Mouse (Mus musculus) liver, postnatal 0 days (tissue): ENCODE results near the gene Adamts14. TPM values are rescaled to one million over a fixed set of nuclear protein-coding genes. Genes with fewer than 3 reads are reported as not detected.

ENCODE experiments used
- ATAC-seq: fragments of 200-750 bp; cut with Nextera tagmentation; 2 replicates; pipeline ENCODE4 v1.8.0; 2017; ENCODE audit warnings: mild to moderate bottlenecking, moderate library complexity
- DNase-seq: peaks from one replicate; pipeline ENCODE4 v3.0.0-alpha.2; 2016
- H3K27ac ChIP-seq: fragments of 300-500 bp; sonication (generic); 2 replicates; pipeline ENCODE4 v1.5.1; 2014; ENCODE audit warnings: antibody characterized with exemption, moderate library complexity, mild to moderate bottlenecking, low read depth
- H3K27me3 ChIP-seq: fragments of 300-500 bp; sonication (generic); 2 replicates; pipeline ENCODE4 v1.6.1; 2014; ENCODE audit warnings: low read length, control low read depth, mixed read lengths; ENCODE audit not compliant: insufficient read depth
- H3K36me3 ChIP-seq: fragments of 300-500 bp; sonication (generic); replicated peaks from 2 replicates; pipeline ENCODE4 v1.6.1; 2014; ENCODE audit warnings: mild to moderate bottlenecking, control low read depth, low read length, moderate library complexity, mixed read lengths; ENCODE audit not compliant: insufficient read depth
- H3K4me1 ChIP-seq: fragments of 300-500 bp; sonication (generic); 2 replicates; pipeline ENCODE4 v1.6.1; 2014; ENCODE audit warnings: antibody characterized with exemption, mild to moderate bottlenecking, control low read depth; ENCODE audit not compliant: insufficient read depth
- H3K4me2 ChIP-seq: fragments of 300-500 bp; sonication (generic); 2 replicates; pipeline ENCODE4 v1.6.1; 2014; ENCODE audit warnings: low read depth, mild to moderate bottlenecking, low read length, moderate library complexity, mixed read lengths
- H3K4me3 ChIP-seq: fragments of 300-500 bp; sonication (generic); 2 replicates; pipeline ENCODE4 v1.5.1; 2014; ENCODE audit warnings: low read depth, low read length
- H3K9ac ChIP-seq: fragments of 300-500 bp; sonication (generic); replicated peaks from 2 replicates; pipeline ENCODE4 v1.6.1; 2014; ENCODE audit warnings: mild to moderate bottlenecking, moderate library complexity
- H3K9me3 ChIP-seq: fragments of 300-500 bp; sonication (generic); 2 replicates; pipeline ENCODE4 v1.6.1; 2016; ENCODE audit warnings: mild to moderate bottlenecking, control low read depth, low read length, mixed read lengths
- CTCF ChIP-seq: sonication (generic); IDR thresholded peaks from 2 replicates; pipeline ENCODE4 v1.5.1; 2016; ENCODE audit warnings: antibody characterized with exemption, low read depth
- EP300 ChIP-seq: IDR thresholded peaks from 2 replicates; pipeline ENCODE4 v1.6.1; 2016; ENCODE audit warnings: antibody characterized with exemption, low read depth, mild to moderate bottlenecking
- WGBS: fragments of 180-500 bp; shearing (Covaris S2); extraction: QIAGEN DNeasy Blood & Tissue Kit; methylation state at CpG from one replicate; pipeline ENCODE4 v1.1.7; 2014; ENCODE audit not compliant: insufficient replicate concordance; 5-methylcytosine and 5-hydroxymethylcytosine counted together
- polyA plus RNA-seq: library from polyadenylated mRNA; unstranded; fragments of >200 nt; fragmentation: Nextera tagmentation; extraction: Ambion mirVana; gene quantifications from 2 replicates; pipeline ENCODE4 v1.2.1, GENCODE M21; 2015

Gene Adamts14
- polyA plus RNA-seq, 1 experiment from 2014 or later, result 0.39 TPM

- ATAC-seq, result no peak
- Histone ChIP-seq H3K9me3 (no peaks in the 10 kb centered on the region), H3K4me2 (no peak overlapping the region), H3K4me3 (no peak overlapping the region), H3K36me3 (no peaks in the 10 kb centered on the region), H3K27me3 (0 out of 2 replicates have a peak, but pooled peaks cover 5% of the 10 kb centered on the region), H3K27ac (no peak overlapping the region), H3K9ac (no peak overlapping the region), H3K4me1 (0 out of 2 replicates have a peak, but pooled peaks cover 2% of the 10 kb centered on the region)
- WGBS, result 9% methylated on average over 13 of the region's 13 CpGs
- TF ChIP-seq EP300 (no peak), CTCF (peak; percentile 78)
- peak; percentile 59 for DNase-seq
Measured at GRCm38 (mm10) chr10:61211743-61212142, 61.5 kb downstream of the Adamts14 start.

- WGBS, result 69% methylated on average over 4 of the region's 4 CpGs
- no peaks in the 10 kb centered on the region for H3K9me3 ChIP-seq
- ATAC-seq, result no peak
Measured at GRCm38 (mm10) chr10:61211105-61211504, 62.1 kb downstream of the Adamts14 start.

GRCm38 (mm10) chr10:61208114-61208684, 65.0 kb downstream of the Adamts14 start:
- Histone ChIP-seq H3K4me1 (0 out of 2 replicates have a peak, but pooled peaks cover 2% of the 10 kb centered on the region), H3K4me3 (no peak overlapping the region), H3K27me3 (0 out of 2 replicates have a peak, but pooled peaks cover 5% of the 10 kb centered on the region), H3K27ac (no peak overlapping the region), H3K9ac (no peak overlapping the region), H3K36me3 (no peaks in the 10 kb centered on the region), H3K4me2 (no peak overlapping the region), H3K9me3 (no peaks in the 10 kb centered on the region)
- no peak for DNase-seq
- TF ChIP-seq EP300 (no peak), CTCF (no peak)
- no peak for ATAC-seq
- 68% methylated on average over 9 of the region's 9 CpGs for WGBS

More at GRCm38 (mm10) chr10:61211105-61211504, 62.1 kb downstream of the Adamts14 start:
- 0 out of 2 replicates have a peak, but pooled peaks cover 5% of the 10 kb centered on the region for H3K27me3 ChIP-seq
- no peak overlapping the region for H3K4me3 ChIP-seq
- H3K27ac ChIP-seq, result no peak overlapping the region
- no peaks in the 10 kb centered on the region for H3K36me3 ChIP-seq
- 0 out of 2 replicates have a peak, but pooled peaks cover 2% of the 10 kb centered on the region for H3K4me1 ChIP-seq
- DNase-seq, result no peak
- H3K9ac ChIP-seq, result no peak overlapping the region
- TF ChIP-seq CTCF, result no peak
- no peak for TF ChIP-seq EP300
- H3K4me2 ChIP-seq, result no peak overlapping the region

- Histone ChIP-seq H3K9me3 (no peaks in the 10 kb centered on the region), H3K4me3 (no peak overlapping the region), H3K9ac (no peak overlapping the region), H3K27ac (no peak overlapping the region), H3K4me1 (peaks cover 3% of the 10 kb centered on the region), H3K4me2 (no peak overlapping the region), H3K27me3 (no peaks in the 10 kb centered on the region), H3K36me3 (no peaks in the 10 kb centered on the region)
- DNase-seq (no peak), ATAC-seq (no peak)
- TF ChIP-seq EP300, result no peak
- no peak for TF ChIP-seq CTCF
- 54% methylated on average over 3 of the region's 3 CpGs for WGBS
Measured at GRCm38 (mm10) chr10:61203930-61204329, 69.3 kb downstream of the Adamts14 start.

GRCm38 (mm10) chr10:61201596-61202318, 71.5 kb downstream of the Adamts14 start:
- no peak overlapping the region for H3K4me3 ChIP-seq
- H3K27ac ChIP-seq, result no peak overlapping the region
- no peak overlapping the region for H3K9ac ChIP-seq
- no peak for ATAC-seq
- H3K4me2 ChIP-seq, result no peak overlapping the region
- no peak for TF ChIP-seq CTCF
- TF ChIP-seq EP300, result no peak
- H3K9me3 ChIP-seq, result no peaks in the 10 kb centered on the region
- no peaks in the 10 kb centered on the region for H3K27me3 ChIP-seq
- no peaks in the 10 kb centered on the region for H3K36me3 ChIP-seq
- 51% methylated on average over 12 of the region's 12 CpGs for WGBS
- DNase-seq, result no peak
- H3K4me1 ChIP-seq, result peaks cover 3% of the 10 kb centered on the region

GRCm38 (mm10) chr10:61200998-61201397, 72.2 kb downstream of the Adamts14 start:
- Histone ChIP-seq H3K4me3 (no peak overlapping the region), H3K27ac (no peak overlapping the region), H3K4me1 (peaks cover 3% of the 10 kb centered on the region), H3K36me3 (no peaks in the 10 kb centered on the region), H3K4me2 (no peak overlapping the region), H3K9me3 (no peaks in the 10 kb centered on the region), H3K27me3 (no peaks in the 10 kb centered on the region), H3K9ac (no peak overlapping the region)
- DNase-seq (no peak), ATAC-seq (no peak)
- TF ChIP-seq CTCF, result no peak
- TF ChIP-seq EP300, result no peak
- WGBS, result 62% methylated on average over 9 of the region's 9 CpGs
